Mouse (Mus musculus) cortical plate, adult 2 months (tissue): ENCODE results near the gene Ttyh3. TPM values are rescaled to one million over a fixed set of nuclear protein-coding genes. Genes with fewer than 3 reads are reported as not detected.

Experiments used
- H3K27ac ChIP-seq: fragments of 200-500 bp; 2 replicates; pipeline ENCODE4 v1.5.1; 2012; ENCODE audit warnings: low read length, control low read depth, inconsistent platforms; ENCODE audit not compliant: insufficient read depth
- H3K4me1 ChIP-seq: fragments of 200-500 bp; 2 replicates; pipeline ENCODE4 v1.6.1; 2011; ENCODE audit warnings: low read length; ENCODE audit not compliant: control insufficient read depth, insufficient read depth
- H3K4me3 ChIP-seq: fragments of 200-500 bp; 2 replicates; pipeline ENCODE4 v1.5.1; 2011; ENCODE audit warnings: mild to moderate bottlenecking, low read length, control low read depth; ENCODE audit not compliant: insufficient read depth
- CTCF ChIP-seq: fragments of 200-500 bp; IDR thresholded peaks from 2 replicates; pipeline ENCODE4 v1.5.1; 2011; ENCODE audit warnings: mild to moderate bottlenecking, control low read depth, low read length; ENCODE audit not compliant: insufficient read depth; ENCODE audit errors: extremely low read depth
- POLR2A ChIP-seq: fragments of 200-500 bp; IDR thresholded peaks from 2 replicates; pipeline ENCODE4 v1.6.1; 2011; ENCODE audit warnings: mild to moderate bottlenecking, low read length, control low read depth; ENCODE audit not compliant: insufficient read depth; ENCODE audit errors: extremely low read depth
- polyA plus RNA-seq: library from polyadenylated mRNA; depleted of rRNA; stranded (reverse); fragments of >200 nt; gene quantifications from 2 replicates; pipeline ENCODE4 v1.2.3, GENCODE M21; 2012

The Ttyh3 gene
- polyA plus RNA-seq, 1 experiment = 119 TPM

DNA sequence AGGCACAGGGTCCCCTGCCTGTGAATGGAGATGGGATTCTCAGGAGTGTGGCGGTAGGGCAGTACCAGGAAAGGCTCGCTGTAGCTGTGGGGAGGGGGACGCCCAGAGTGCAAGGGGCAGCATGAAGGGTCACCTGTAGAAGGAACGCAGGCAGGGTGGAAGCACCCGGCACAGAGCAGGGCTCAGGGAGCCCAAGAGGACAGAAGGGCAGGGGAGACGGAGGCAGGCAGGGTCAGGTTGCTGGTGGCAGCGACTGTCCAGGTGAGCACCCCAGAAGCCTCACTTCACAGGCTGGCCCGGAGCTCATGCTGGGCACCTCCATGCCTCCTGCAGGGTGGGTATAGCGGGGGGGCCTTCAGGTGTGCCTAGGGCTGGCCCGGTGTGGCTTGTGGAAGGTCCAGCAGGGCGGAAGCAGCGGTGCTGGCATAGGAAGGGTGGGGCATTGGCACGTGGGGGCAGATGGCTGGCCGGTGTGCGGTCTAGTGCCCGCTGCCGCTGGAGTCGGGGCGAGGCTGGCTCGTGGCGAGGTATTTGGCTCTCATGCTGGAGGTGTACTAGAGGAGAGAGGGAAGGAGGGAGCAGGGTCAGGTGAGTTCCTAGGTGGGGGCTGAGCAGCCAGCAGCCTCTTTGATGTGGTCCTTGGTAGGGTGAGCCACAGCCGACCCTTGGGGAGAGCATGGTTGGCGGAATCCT is 25.7 kb downstream of the Ttyh3 start:
- Histone ChIP-seq H3K4me1 (no peaks in the 10 kb centered on the region), H3K27ac (no peak overlapping the region), H3K4me3 (no peak overlapping the region)
- no peak for TF ChIP-seq POLR2A
- no peak for TF ChIP-seq CTCF

DNA sequence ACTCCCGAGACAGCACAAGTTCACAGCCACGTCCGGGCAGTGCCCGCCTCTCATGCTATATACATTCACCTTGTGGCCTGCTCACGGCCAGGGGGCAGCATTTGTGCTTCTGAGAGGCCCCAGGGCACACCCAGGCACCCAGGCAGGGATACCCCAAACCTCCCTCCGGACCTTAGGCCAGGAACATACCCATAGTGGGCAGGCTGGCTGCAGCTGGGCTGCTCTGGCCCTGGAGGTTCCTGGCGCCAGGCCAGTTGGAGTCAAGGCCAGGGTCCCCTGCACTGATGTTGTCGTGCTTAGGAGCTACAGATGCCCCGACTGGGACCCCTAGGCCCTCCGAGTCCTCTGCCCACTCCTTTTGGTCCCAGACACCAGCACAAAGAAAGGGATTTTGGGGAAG is 27.3 kb downstream of the Ttyh3 start:
- Histone ChIP-seq H3K27ac (no peak overlapping the region), H3K4me3 (no peak overlapping the region), H3K4me1 (no peaks in the 10 kb centered on the region)
- TF ChIP-seq POLR2A = no peak
- TF ChIP-seq CTCF = no peak

DNA sequence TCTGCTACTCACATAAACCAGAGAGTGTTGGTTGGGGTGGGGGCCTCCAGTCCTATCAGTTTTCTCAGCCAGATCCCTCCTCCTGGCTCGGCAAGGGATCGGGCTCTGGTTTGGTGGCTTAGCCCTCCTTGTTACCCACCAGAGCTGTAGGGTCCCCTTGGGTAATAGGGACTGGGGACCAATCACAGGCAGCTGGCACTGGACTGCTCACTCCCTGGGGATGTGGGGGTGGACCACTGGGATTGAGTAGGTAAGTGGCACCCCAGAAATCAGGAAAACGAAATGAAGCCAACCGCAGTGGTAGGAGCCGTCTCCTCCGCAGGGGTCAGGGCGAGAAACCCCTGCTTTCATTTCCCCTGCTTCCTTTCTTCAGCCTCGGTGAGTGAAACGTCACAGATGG is 27.7 kb downstream of the Ttyh3 start:
- no peaks in the 10 kb centered on the region for H3K4me1 ChIP-seq
- no peak overlapping the region for H3K4me3 ChIP-seq
- H3K27ac ChIP-seq = no peak overlapping the region
- TF ChIP-seq POLR2A = no peak
- TF ChIP-seq CTCF = no peak

DNA sequence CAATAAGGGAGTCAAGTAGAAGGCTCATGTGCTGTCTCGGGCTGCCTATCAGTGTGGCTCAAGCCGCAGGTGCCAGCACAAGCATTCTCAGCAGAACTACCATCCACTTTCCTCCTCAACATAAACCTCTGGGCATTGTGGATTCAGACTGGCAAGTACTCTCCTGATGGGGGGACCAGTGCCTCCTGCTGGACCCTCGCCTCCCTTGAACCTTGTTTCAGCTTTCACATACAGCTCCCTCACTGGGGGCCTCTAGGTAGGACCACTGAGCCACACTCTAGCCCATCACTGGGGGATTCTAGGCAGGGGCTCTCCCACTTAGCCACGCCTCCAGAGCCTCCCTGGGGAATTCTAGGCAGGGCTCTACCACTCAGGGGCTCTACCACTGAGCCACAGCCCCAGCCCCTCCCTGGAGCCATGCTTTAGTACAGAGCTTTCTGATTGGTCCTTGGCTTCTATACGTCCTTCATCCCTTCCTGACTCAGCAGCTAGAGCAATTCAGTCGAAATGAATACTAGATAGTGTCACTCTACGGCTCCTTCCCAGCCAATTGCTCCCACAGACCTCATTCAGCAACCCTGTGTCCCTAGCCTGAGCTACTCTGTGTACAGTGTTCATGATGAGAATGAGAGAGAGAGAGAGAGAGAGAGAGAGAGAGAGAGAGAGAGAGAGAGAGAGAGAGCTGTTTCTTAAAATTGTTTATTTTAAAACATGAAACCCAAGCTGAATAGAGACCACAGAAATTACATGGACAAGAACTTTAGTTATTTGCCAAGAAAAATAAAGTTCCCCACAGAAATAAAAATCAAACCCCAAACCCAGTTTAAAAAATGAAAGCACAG is 28.7 kb downstream of the Ttyh3 start:
- TF ChIP-seq CTCF = no peak
- 0 out of 2 replicates have a peak, but pooled peaks have one; percentile 26 for TF ChIP-seq POLR2A
- H3K4me3 ChIP-seq = no peak overlapping the region
- no peaks in the 10 kb centered on the region for H3K4me1 ChIP-seq
- no peak overlapping the region for H3K27ac ChIP-seq

DNA sequence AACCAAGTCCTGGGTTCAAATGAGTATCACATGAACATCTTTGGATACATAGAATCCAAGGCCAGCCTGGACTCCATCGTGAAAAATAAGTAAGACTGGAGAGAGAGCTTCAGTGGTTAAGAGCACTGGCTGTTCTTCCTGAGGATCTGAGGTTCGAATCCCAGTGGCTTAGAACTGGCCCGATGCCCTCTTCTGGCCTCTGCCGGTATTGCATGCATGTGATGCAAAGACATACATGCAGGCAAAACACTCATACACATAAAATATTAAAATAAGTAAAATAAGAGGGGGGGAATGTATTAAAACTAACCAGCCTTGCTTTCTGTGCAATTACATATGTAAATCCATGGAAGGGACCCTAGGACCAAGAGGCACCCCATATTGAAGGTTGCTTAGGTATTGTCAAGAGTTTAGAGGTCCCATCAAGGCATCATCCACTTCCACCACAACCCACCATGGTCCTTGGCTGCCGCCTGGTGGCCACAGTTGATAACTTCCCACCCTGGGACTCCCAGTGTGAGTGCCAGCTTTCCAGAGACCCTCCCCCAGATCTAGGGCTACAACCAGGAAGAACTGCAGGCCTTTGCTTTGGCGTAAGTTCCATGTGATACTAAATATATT is 29.6 kb downstream of the Ttyh3 start:
- no peak overlapping the region for H3K27ac ChIP-seq
- H3K4me1 ChIP-seq = no peaks in the 10 kb centered on the region
- TF ChIP-seq CTCF = peak; percentile 85
- no peak for TF ChIP-seq POLR2A
- H3K4me3 ChIP-seq = no peak overlapping the region

- TF ChIP-seq CTCF = no peak
- TF ChIP-seq POLR2A = no peak
- Histone ChIP-seq H3K4me1 (no peaks in the 10 kb centered on the region), H3K27ac (no peak overlapping the region), H3K4me3 (no peak overlapping the region)
Measured at GRCm38 (mm10) chr5:140617714-140618113, 31.1 kb downstream of the Ttyh3 start.

- no peak for TF ChIP-seq CTCF
- TF ChIP-seq POLR2A = no peak
Measured at GRCm38 (mm10) chr5:140616691-140617090, 32.1 kb downstream of the Ttyh3 start.

DNA sequence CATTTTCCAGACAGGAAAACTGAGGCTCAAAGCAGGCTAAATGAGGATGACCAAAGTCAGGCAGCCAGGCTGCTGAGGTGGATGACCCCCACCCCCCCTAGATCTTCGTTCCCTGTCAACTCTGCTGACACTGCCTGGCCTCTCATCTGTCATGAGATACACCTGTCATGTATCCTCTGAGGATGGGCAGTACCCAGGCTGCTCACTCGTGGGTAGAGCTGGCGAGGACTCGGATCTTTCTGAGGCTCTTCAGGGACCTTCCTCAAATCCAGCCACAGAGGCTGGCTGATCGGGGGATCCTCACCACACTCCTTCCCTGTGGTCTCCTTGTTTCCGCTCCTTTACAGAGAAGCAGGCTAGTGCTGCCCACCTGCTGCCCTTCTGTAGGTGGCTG is 32.7 kb downstream of the Ttyh3 start:
- no peak for TF ChIP-seq POLR2A
- no peak for TF ChIP-seq CTCF
- no peak overlapping the region for H3K27ac ChIP-seq
- no peak overlapping the region for H3K4me3 ChIP-seq
- H3K4me1 ChIP-seq = no peaks in the 10 kb centered on the region

More at GRCm38 (mm10) chr5:140616691-140617090, 32.1 kb downstream of the Ttyh3 start:
- Histone ChIP-seq H3K27ac (peak overlapping the region; percentile 17; the same call in 1 of the 2 replicates), H3K4me3 (no peak overlapping the region), H3K4me1 (no peaks in the 10 kb centered on the region)

DNA sequence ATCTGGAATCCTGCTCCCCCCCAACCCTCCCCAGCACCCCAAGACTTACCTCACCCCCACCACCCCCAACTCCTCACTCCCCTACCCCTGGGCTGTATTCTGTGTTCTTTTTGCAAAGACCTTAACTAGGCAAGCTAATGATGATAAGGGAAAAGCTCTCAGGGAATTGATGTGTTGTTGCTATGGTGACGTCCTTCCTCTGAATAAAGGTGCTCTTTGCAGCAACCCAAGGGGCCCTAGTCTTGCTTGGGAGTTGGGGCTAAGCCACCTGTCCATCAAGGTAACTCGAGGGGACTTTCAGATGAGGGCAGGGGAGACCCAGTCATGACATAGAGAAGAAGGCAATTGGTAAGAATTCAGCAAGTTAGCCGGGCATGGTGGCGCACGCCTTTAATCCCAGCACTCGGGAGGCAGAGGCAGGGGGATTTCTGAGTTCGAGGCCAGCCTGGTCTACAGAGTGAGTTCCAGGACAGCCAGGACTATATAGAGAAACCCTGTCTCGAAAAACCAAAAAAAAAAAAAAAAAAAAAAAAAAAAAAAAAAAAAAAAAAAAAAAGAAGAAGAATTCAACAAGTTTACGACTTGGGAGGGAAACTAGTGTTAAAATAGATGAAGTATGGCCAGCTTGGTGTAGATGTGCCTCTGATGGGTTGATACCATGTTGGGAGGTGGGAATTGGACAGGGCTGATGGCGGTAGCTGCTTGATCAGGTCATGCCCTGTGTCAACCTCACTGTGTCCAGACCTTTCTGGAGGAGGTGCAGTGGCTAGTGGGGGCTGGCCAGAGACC is 33.3 kb downstream of the Ttyh3 start:
- TF ChIP-seq POLR2A = no peak
- no peak for TF ChIP-seq CTCF
- no peaks in the 10 kb centered on the region for H3K4me1 ChIP-seq
- H3K27ac ChIP-seq = no peak overlapping the region
- H3K4me3 ChIP-seq = no peak overlapping the region
